Mouse (Mus musculus): Measurements from ENCODE around the gene Klhl36.
A peak's percentile ranks its signal among the peaks of the same experiment; 100 is the strongest.

The Klhl36 gene

DNA sequence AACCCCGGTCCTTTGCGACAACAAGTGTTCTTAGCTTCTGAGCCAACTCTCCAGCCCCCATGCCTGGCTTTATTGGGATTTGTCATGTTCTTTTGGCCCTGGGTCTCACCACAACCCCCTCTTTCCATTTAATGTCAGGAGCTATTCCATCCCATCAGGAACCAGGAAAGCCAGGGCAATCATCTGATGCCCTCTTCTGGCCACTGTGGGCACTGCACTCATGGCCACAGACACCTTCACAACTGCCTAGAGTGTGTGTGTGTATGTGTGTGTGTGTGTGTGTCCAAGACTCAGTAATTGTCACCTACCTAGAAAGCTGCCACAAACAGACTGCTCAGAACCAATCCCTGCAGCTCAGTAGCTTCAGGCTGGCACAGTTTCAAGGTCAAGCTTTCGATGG lies 25.1 kb downstream of the Klhl36 start:
- no peak for DNase-seq (ENCODE audit: low spot score)

DNA sequence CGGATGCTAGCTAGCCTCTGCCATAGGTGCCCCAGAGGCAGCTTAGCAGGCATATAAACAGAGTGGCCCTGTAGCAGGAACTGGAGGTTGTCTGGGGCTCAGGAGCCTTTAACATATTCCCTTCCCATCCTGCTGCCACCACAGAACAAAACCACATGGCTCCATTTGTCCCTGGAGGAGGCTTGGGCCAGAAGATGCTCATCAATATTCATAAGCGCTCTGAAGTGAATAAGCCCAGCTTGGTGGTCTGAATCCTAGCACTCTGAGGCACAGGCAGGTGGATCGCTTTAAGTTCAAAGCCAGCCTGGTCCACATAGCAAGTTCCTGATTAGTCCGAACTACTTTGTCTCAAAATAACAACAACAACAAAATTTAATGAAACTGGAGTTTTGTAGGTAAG lies 25.9 kb downstream of the Klhl36 start:
- no peak for DNase-seq (ENCODE audit: low spot score)

DNA sequence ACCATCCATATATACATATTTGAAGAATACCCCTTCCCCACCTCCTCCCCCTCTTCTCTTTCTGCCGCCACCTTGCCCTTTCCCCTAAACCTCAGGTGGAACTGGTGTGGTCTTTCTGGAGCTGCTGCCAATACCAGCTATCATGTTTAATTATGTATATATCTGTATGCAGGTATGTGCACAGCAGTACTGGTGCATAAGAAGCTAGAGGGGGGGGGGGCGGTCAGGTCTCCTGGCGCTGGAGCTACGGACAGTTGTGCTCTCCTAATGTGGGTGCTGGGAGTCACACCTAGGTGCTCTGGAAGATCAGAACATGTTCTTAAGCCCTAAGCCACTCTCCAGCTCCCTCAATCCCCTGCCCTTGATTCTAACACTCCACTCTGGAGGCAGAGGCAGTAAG lies 35.0 kb downstream of the Klhl36 start:
- DNase-seq (ENCODE audit: low spot score), result no peak

DNA sequence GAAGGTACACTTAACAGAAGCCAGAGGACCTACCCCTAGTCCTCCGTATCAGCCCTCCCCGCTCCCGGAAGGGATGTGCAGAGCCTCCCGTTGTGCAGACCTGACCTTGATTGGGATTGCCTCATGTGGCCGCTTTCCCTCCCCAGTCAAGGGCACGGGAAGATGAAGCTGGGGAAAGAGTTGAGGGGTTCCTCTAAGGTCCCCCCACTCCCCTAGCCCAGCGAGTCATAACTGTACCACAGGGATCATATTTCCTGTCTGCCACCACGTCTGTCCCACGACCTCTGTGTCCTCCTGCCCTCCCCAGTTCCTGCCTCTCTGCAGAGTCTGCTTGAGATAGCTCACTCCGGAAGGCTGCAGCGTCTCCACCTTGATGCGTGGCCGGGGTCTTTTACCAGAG lies 35.9 kb downstream of the Klhl36 start:
- DNase-seq (ENCODE audit: low spot score), result no peak

DNA sequence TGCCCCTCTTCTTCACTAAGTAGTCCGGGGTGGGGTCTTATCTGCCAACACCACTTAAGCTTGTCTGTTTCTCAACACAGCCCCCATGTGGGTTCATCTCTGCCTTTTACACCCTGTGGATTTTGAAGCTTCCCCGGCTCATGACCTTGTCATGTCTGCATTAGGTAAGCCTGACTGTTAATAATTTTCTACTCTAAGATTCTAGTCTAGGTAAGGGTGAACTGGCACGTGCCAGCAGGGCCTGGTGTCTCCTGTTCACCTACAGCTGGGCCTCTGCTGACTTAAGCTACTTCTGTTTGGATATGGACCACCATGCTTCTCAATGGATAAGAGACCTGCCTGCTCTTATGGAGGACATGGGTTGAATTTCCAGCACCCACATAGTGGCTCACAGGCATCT lies 39.3 kb downstream of the Klhl36 start:
- DNase-seq (ENCODE audit: low spot score), result no peak

DNA sequence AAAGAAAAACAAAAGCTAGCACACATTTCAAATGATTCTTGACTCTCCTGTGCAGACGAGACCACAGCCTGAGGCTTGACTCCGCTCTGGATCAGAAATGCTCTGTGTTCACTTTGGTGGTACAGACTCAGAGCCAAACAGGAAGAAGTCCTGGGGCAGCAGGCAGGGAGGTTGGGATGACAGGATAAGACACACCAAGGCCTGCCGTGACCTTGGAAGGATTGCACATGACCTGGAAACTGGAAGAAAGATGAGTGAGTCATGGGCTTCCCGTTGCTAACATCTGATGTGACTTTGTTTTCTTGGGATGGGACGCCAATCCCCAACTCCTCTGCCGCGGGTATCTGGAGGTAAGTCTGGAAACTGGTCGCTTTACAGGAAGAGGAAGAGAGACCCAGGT lies 39.9 kb downstream of the Klhl36 start:
- no peak for DNase-seq (ENCODE audit: low spot score)

DNA sequence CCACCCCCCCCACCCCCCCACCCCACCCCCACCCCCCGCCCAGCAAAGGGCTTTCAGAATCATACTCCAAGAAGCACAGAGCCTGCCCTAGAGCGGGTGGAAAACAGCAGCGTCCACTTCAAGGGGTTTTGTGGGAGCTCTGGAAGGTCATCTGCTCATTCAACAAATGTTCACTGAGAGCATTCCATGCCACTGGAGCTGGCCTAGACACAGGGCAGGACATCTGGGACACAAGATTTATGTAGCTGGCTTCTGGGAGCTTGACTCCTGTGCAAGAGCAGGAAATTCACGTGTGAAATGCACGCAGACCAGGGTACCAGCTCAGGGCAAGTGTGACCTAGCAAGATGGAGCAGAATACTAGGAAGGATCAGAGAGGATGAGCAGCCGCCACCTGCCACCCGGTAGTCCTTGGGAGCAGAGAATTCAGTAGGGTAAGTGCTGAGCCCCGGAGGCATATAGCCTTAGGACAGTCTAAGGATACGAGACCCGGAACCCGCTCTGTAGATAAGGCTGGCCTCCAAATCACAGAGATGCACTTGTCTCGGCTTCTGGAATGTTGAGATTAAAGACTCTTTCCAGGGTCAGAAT lies 42.4 kb downstream of the Klhl36 start:
- no peak for DNase-seq (ENCODE audit: low spot score)

DNA sequence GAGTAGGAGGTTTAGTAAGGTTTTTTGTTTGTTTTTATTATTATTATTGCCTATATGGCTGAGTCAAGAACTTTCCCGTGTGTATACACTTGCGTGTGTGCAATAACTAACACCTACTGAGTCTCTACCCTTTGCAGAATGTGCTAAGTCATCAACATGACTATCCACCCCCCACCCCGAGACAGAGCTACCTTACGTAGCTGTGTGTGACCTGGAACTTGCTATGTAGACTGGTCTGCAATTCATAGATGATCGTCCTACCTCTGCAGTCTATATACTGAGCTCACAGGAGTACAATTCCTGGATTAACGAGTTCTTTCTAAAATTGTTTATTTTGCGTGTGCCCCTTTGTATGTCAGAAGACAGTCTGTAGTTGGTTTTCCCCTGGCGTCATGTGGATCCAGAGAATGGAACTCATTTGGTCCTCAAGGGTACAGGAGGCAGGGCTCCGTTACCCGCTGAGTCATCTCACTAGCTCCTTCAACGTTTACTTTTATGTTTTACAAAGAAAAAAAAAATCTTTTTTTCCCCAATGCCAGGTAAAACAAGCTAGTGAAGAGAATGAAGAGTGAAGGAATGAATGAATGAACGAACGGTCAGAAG lies 48.0 kb downstream of the Klhl36 start, which contains the start of gene Usp10:
Gene Usp10 (plus strand): TSS at position 417 of the 603 bp plus-strand sequence.
- no peak for DNase-seq (ENCODE audit: low spot score)

DNA sequence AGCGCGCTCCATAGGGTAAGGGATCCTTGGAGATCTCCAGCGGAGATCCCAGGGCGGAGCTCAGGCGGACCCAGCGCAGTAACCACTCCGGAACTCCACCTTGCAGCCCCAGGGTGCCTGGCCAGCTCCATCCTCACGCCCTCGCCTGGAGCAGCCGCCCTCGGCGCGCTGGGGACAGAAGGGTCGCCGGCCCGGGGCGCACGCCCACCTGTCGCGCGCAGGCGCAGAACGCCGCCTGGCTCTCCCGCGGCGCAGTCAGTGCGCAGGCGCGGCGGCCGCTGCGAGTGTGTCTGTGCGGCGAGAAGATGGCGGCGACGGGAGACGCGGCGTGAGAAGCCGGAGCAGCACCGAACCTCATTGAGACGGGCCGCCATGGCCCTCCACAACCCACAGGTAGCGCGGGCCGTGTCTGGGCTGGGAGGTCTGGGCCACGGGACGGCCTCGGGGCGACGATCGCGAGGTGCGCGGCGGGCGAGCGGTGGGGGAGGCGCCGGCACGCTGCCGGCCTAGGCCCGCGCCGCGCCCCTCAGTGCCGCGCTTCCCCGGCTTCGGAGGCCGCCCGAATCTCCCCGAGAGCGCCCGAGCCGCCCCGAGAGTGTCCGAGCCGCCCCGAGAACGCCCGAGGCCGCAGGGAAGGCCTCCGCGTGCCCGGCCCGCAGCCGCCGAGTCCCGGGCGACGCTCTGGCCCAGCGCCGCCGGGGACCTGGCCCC lies 48.6 kb downstream of the Klhl36 start, which contains the start of gene Gm20388:
Gene Gm20388 (plus strand): TSS at position 295 of the 711 bp plus-strand sequence.
- DNase-seq (ENCODE audit: low spot score), result peak; percentile 89

DNA sequence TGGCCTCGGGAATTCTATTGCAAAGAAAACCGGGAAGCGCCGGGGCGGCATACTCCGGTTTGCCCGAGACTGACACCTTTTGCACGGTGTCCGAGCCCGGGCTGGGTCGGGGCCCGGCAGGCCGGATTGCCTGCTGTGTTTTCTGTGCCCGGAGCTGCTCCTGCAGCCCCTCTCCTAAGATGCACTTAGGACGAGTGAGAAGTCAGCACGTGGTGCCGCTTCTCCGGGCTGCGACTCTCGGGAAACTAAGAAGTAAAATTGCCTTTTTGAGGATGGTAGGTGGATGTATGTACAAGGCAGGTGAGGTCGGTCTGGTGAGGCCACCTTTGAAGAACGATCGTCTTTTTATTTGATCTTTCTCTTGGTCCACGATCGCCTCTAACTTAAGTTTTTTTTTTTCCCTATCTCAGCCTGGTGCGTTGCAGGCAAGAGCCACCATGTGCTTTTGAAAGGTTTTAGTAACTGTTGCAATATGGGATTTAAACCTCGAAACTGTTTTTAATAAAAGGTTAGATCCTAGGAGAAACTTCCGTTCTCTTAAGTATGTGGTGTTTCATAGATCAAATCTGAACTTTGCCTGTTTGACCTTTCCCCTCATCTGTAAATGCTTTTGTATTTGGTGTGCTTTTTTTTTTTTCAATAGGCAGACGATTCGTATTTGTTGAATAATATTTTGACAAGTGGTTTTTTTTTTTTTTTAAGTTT lies 49.3 kb downstream of the Klhl36 start:
- no peak for DNase-seq (ENCODE audit: low spot score)

DNA sequence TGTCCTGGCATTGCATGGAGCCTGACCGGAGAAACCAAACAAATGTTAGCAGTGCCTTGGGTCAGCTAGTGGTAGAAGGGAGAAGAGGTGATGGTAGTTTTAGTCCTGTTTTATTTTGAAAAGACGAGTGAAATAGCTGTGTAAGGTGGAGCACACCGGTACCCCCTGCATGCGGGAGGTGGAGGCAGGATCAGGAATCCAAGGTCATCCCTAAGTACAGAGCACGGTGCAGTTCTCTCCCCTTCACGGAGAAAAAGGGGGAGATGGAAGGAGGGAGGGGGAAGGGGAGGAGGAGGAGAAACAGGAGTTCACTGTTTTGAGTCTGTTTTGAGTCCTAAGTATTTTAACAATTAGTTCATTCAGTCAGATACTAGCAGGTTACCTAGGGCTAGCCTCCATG lies 50.6 kb downstream of the Klhl36 start:
- DNase-seq (ENCODE audit: low spot score), result no peak

DNA sequence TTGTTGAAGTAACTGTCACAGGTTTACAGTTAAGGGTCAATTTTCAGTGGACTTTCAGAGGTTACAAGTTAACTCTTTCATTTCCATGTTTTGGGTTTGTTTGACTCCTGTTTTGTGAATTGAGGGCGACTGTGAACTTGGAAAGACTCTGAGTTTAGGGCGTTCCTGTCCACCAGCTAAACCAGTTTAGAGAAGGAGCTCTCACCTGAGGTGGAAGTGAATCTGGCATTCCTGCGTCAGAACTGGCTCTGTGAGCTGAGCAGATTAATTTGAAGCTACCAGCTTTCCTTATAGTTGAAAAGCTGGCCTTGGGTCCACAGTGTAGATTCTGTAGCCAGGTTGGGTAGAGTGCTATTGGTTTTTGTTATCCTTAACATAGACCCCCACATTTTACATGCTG lies 51.1 kb downstream of the Klhl36 start:
- DNase-seq (ENCODE audit: low spot score), result no peak

DNA sequence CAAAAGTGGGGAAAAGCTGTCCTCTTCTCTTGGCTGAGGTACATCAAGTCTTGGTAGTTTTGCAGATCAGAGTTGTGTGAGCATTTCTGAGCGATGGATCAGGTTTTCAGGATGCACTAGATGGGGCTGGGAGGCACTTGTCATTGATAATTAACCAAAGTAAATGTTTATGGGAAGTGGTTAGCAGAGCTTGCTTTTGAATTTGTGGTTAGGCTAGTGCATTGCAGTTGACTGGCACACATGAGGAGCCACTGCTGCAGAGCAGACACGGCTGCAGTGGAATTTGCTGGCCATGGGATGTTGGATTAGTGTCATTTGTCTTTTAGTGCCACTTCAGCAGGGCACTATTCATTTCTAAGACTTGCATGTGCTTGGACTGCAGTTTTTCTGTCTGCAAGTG lies 52.1 kb downstream of the Klhl36 start:
- no peak for DNase-seq (ENCODE audit: low spot score)

DNA sequence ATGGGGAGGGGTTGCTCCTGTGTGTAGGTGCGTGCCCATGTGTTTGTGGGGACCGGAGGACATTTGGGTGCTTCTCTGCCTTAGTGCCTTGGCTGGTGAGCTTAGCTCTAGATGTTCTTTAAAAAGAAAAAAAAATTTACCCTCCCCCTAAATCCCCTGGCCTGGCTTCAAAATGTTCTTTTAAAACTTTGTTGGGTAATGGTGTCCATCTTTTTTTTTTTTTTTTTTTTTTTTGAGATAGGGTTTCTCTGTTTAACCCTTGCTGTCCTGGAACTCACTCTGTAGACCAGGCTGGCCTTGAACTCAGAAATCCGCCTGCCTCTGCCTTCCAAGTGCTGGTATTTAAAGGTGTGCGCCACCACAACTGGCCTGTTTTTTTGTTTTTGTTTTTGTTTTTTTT lies 53.2 kb downstream of the Klhl36 start:
- DNase-seq (ENCODE audit: low spot score), result no peak

DNA sequence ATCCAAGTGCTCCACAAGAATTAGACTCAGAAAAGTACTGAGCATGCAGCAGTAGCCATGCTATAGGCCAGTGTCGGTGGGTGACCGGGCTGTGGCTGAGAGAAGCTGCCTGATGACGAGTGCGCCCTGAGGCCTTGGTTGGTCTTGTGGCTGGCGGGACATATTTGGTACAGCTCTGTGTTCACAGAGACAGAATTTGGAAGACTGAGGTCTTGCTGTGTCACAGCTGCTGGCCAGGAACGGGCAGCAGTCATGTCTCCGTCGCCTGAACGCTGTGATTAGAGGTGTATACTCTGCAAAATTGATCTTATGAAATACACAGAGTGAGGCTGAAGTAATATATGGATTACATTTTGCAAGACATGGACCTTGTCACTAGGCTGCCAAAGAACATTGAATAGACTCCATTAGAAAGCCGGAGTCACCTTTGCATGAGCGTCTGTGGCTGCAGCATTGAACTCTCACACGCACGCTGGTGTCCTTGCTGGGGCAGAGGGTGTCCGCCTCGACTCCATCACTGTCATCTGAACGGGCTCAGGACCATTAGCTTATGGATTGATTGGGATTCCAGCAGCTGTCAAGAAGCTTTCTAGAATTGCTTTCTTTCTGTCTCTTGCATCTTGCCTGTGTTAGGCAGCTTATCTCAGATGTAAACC lies 54.3 kb downstream of the Klhl36 start:
- DNase-seq (ENCODE audit: low spot score), result no peak

DNA sequence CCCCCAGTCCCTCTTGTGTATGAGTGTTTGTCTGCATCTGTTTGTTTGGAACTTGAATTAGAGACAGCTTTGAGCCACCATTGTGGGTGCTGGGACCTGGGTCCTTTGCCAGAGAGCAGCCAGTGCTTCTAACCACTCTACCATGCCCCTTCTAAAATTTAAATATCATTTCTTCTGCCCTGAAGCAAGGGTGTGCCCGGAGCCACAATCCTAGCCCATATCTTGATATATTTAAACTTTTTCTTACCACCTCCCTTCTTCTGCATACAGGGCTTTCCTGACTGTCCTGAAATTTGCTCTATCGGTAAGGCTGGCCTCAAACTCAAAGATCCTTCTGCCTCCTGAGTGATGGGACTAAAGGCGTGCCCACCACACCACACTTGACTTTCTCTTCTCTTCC lies 55.3 kb downstream of the Klhl36 start:
- no peak for DNase-seq (ENCODE audit: low spot score)

DNA sequence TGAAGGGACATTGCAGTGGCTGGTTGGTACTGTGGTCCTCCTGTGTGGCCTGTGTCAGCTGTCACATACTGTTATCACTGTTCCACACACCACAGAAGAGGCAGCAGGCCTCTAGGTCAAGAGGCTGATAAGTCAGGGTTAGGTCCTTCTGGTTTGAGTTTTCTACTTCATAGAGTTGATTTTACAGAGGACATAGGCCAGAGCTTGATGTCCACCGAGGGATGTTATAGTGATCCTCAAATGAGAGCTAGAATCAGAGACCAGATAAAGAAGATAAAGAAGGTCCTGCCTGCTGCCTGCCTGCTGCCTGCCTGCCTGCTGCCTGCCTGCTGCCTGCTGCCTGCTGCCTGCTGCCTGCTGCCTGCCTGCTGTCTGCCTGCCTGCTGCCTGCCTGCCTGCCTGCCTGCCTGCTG lies 56.1 kb downstream of the Klhl36 start:
- no peak for DNase-seq (ENCODE audit: low spot score)

DNA sequence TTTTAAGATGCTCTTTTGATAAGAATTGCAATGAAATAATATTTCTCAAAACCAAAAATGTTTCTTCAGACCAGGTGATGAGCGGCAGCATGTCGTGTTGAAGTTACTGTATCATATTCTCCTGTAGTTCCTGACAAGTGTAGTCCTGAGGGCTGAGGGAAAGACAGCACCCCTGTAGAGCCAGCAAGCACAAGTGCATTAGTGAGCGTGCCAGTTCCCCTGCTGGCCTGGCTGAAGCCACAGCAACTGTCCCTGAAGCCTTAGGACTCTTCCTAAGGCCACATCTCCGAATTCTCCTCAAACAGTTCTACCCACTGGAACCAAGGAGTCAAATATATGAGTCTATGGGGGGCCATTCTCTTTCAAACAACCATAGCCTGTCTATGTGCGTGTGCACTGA lies 61.2 kb downstream of the Klhl36 start:
- DNase-seq (ENCODE audit: low spot score), result no peak

DNA sequence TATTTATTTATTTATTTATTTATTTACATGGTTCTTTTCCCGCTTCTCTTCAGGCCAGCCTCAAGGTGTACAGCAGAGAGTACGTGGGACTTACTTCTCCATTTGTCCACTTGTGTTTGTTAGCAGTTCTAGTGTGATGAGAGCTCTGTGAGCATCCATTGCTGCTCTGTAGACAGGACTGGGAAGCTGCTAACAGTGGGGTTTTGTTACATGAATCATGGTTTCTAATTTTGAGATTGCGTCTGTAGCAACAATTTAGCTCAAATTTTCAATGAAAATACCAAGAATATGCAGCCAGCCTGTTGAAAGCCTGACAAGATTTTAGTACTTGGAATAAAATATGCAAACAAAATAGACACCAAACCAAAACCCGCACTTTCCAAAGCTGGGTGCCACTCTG lies 63.4 kb downstream of the Klhl36 start:
- no peak for DNase-seq (ENCODE audit: low spot score)

DNA sequence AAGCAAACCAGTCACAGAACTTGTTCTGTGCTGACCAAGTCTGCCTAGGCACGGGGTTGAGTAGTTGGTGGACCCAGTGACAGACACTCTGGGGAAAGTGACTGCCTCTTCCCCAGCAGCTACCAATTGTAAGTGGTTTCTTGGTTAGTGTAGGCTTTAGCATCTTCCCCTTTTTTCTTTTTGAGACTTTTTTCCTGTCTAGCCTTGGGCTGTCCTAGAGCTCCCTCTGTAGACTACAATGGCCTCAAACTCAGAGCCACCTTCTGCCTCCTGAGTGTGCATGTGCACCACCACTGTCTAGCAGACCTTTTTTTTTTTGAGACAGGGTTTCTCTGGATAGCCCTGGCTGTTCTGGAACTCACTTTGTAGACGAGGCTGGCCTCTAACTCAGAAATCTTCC lies 64.4 kb downstream of the Klhl36 start:
- no peak for DNase-seq (ENCODE audit: low spot score)
